Mouse (Mus musculus) testis, adult 2 months (tissue): ENCODE measurements around the gene Fam189b.

ENCODE experiments used
- CTCF ChIP-seq: fragments of 200-500 bp; IDR thresholded peaks from 2 replicates; pipeline ENCODE4 v1.5.1; 2012; ENCODE audit warnings: low read depth, mild to moderate bottlenecking, inconsistent platforms, low read length, moderate library complexity; ENCODE audit not compliant: control insufficient read depth, insufficient read depth, insufficient replicate concordance
- POLR2A ChIP-seq: fragments of 200-500 bp; IDR thresholded peaks from 2 replicates; pipeline ENCODE4 v1.6.1; 2012; ENCODE audit warnings: low read depth, mild to moderate bottlenecking, inconsistent platforms, low read length, moderate library complexity; ENCODE audit not compliant: control insufficient read depth

DNA sequence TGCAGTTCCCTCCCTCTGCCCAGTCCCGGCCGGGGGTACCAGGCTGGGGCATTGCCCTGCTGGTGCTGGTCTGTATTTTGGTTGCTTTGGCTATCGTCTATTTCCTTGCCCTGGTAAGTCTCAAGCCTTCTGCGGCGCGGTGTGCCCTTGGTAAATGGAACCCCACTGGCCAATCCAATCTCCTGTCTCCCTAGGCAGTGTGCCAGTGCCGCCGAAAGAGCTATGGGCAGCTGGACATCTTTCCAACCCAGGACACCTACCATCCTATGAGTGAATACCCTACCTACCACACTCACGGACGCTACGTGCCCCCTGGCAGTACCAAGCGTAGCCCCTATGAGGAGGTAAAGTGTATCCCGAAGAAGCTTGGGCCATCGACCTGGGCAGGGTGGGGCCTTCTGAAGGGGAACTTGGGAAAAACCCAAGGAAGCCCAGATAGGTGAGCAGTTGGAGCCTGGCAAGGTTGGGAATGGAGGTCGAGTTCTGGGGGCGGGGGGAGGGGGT lies 48.9 kb downstream of the Fam189b start:
- TF ChIP-seq CTCF = no peak
- TF ChIP-seq POLR2A = no peak
